Mouse (Mus musculus) cerebellum, adult 2 months (tissue): Measurements from ENCODE around the gene Sox5. TPM values are rescaled to one million over a fixed set of nuclear protein-coding genes. Genes with fewer than 3 reads are reported as not detected.

Source experiments
- DNase-seq, 2 experiments: peaks; one replicate each; pipeline ENCODE4 v3.0.0; 2021
- H3K27ac ChIP-seq: fragments of 200-500 bp; 2 replicates; pipeline ENCODE4 v1.5.1; 2012; ENCODE audit warnings: low read length, control low read depth, inconsistent platforms; ENCODE audit not compliant: insufficient read depth
- H3K27me3 ChIP-seq: fragments of 200-500 bp; 2 replicates; pipeline ENCODE4 v1.6.1; 2012; ENCODE audit warnings: inconsistent platforms, mild to moderate bottlenecking, low read length, moderate library complexity; ENCODE audit not compliant: control insufficient read depth, insufficient read depth
- H3K4me1 ChIP-seq: fragments of 200-500 bp; 2 replicates; pipeline ENCODE4 v1.6.1; 2011; ENCODE audit warnings: low read length; ENCODE audit not compliant: control insufficient read depth, insufficient read depth
- H3K4me3 ChIP-seq: fragments of 200-500 bp; replicated peaks from 2 replicates; pipeline ENCODE3; 2011; ENCODE audit warnings: mild to moderate bottlenecking, low read depth, low read length, control low read depth; ENCODE audit not compliant: insufficient read depth
- CTCF ChIP-seq: fragments of 200-500 bp; IDR thresholded peaks from 2 replicates; pipeline ENCODE4 v1.5.1; 2011; ENCODE audit warnings: low read depth, mild to moderate bottlenecking, control low read depth, low read length, moderate library complexity, borderline replicate concordance; ENCODE audit not compliant: insufficient read depth
- POLR2A ChIP-seq: fragments of 200-500 bp; IDR thresholded peaks from 2 replicates; pipeline ENCODE4 v1.6.1; 2011; ENCODE audit warnings: low read length, control low read depth, borderline replicate concordance; ENCODE audit not compliant: insufficient read depth
- WGBS: fragments of 180-500 bp; shearing (Covaris S2); methylation state at CpG from one replicate; pipeline ENCODE4 v1.1.7; 2018; 5-methylcytosine and 5-hydroxymethylcytosine counted together
- polyA plus RNA-seq: library from polyadenylated mRNA; depleted of rRNA; stranded (reverse); fragments of >200 nt; gene quantifications from 2 replicates; pipeline ENCODE4 v1.2.3, GENCODE M21; 2012

The Sox5 gene
- polyA plus RNA-seq, 1 experiment, result 13.3 TPM

DNA sequence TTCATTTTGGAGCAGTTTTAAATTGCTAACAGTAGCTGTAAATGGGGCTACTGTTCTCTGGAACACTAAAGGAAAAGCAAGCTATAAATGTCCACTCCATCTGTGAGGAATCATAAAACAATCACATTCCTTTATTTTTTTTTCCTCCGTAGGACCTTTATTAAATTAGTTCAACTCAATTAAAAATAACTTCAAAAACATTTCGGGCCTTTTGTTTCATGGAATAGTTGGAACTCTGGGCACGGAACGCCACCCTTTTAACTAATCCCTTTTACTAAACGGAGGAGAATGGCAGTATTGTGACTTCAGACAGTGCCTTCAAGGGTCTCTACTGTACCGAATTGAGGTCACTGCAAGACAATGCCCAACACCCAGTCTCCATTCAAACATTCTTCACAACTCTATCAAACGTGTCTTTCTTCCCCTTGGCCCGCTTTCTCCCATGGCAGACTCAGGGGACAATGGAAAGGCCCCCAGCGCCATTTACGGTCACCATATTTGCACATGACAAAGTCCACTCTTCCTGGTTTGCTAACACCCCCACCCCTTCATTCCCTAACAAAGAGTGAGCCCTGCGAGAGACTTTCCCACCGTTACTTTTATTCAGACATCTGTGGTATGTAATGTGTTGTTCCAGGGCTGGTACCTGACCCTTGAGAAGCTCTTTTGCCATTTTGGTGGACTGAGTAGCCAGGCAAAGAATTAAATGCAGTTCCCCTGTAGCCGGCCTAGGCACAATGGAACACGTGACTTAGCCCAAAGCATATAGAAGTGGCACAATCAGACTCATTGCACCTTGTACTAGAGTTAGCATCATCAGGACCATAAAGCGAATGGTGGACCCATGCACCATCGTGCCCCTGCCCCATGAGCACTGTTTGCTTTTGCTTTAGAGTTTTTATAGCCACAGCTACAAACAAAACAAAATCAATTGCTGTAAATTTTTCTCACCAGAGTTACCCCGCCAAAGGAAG is 468.7 kb downstream of the Sox5 start:
- WGBS, result 45% methylated on average over 17 of the region's 17 CpGs
- no peak for DNase-seq
- no peak for TF ChIP-seq CTCF
- TF ChIP-seq POLR2A, result no peak
- no peaks in the 10 kb centered on the region for H3K27me3 ChIP-seq
- no peaks in the 10 kb centered on the region for H3K4me1 ChIP-seq
- H3K27ac ChIP-seq, result no peak overlapping the region
- H3K4me3 ChIP-seq, result no peak overlapping the region

GRCm38 (mm10) chr6:144312282-144312780 is 469.4 kb downstream of the Sox5 start:
- H3K4me3 ChIP-seq, result no peak overlapping the region
- no peaks in the 10 kb centered on the region for H3K27me3 ChIP-seq
- no peaks in the 10 kb centered on the region for H3K4me1 ChIP-seq
- 71% methylated on average over 7 of the region's 7 CpGs for WGBS
- no peak for TF ChIP-seq CTCF
- TF ChIP-seq POLR2A, result no peak
- H3K27ac ChIP-seq, result no peak overlapping the region
- DNase-seq, result no peak

DNA sequence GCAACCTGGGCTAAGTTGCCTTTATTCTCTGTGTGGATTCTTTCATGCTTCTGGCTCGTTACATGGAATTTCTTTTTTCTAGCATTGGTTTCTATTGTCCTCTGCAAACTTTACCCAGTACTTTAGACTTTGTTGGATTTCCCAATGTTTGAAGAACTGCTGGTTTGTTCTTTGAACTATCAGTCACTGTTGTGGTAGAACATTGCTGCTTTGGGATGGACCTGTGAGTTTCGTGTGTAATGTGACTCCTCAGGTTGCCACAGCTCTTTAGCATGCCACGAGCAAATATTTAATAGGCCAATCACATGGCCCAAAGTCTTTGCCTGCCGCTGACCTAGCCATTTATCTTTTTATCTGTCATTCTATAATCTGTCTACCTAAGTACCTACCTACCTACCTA is 470.0 kb downstream of the Sox5 start:
- Histone ChIP-seq H3K4me1 (no peaks in the 10 kb centered on the region), H3K27me3 (no peaks in the 10 kb centered on the region), H3K27ac (no peak overlapping the region), H3K4me3 (no peak overlapping the region)
- WGBS, result 76% methylated on average over 4 of the region's 4 CpGs
- TF ChIP-seq CTCF (no peak), POLR2A (no peak)
- DNase-seq, result no peak

DNA sequence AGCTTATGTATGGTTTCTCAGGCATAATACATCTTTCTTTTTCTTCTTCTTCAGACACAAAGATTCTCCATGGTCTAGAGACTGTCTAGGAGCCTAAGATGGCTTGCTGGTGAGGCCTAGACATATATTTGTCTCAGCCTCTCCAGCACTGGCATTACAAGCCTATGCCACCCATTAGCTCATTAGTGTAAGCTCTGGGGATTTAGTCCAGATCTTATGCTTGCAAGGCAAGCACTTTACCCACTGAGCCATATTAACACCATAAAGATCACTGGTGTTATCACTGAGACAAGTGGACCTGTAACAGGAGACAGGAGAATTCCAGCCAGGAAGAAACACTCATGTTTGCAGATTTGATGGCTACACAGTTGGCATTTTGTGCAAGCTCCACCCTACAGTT is 472.6 kb downstream of the Sox5 start:
- Histone ChIP-seq H3K4me3 (no peak overlapping the region), H3K27ac (no peak overlapping the region), H3K27me3 (no peaks in the 10 kb centered on the region), H3K4me1 (no peaks in the 10 kb centered on the region)
- DNase-seq, result no peak
- TF ChIP-seq CTCF (no peak), POLR2A (no peak)

- H3K4me3 ChIP-seq, result no peak overlapping the region
- H3K4me1 ChIP-seq, result no peaks in the 10 kb centered on the region
- H3K27ac ChIP-seq, result no peak overlapping the region
- H3K27me3 ChIP-seq, result no peaks in the 10 kb centered on the region
- WGBS, result 92% methylated on average over 12 of the region's 12 CpGs
- DNase-seq, result no peak
- TF ChIP-seq POLR2A (no peak), CTCF (no peak)
Observed at GRCm38 (mm10) chr6:144307551-144308149, 474.1 kb downstream of the Sox5 start.

DNA sequence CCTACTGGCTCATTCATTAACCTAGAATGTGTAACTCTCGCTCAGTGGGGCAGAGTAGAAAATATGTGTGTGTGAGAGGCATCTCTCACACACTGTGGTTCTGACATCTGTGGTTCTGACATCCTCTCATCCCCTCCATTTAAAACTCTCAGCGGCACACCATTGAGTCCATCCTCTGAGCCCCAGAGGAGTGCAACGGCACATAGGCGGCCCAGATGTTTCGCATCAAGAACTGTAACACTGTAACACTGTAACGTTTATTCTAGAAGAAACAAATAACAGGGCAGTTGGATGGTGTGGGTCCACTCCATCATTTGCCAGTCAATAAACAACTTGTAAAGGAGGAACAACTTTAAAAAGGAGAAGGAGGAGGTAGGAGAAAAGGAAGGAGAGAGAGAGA is 479.0 kb downstream of the Sox5 start:
- H3K27me3 ChIP-seq, result no peaks in the 10 kb centered on the region
- no peak for DNase-seq
- H3K4me1 ChIP-seq, result no peaks in the 10 kb centered on the region
- no peak for TF ChIP-seq POLR2A
- no peak for TF ChIP-seq CTCF
- WGBS, result 96% methylated on average over 6 of the region's 6 CpGs
- no peak overlapping the region for H3K27ac ChIP-seq
- H3K4me3 ChIP-seq, result no peak overlapping the region

DNA sequence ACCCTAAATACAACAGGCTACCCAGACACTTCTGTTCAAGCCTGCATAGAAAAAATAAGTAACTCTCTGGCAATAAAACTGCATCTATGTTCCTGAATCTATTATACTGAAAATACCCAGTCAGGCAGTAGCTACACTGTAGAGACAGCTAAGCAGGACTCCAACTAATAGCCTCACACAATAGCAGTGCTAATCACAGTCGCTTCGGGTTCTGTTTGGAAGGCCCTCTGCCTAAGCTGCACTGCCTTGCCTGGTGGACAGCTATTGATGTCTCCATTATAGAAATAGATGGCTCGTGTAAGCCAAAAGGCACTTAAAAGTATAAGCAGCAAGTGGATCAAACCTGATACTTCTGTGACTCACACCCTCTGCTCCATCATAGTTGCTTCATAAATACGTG is 480.7 kb downstream of the Sox5 start:
- no peak overlapping the region for H3K27ac ChIP-seq
- no peaks in the 10 kb centered on the region for H3K27me3 ChIP-seq
- DNase-seq, result no peak
- H3K4me1 ChIP-seq, result no peaks in the 10 kb centered on the region
- 52% methylated on average over 4 of the region's 4 CpGs for WGBS
- TF ChIP-seq CTCF (no peak), POLR2A (no peak)
- no peak overlapping the region for H3K4me3 ChIP-seq

DNA sequence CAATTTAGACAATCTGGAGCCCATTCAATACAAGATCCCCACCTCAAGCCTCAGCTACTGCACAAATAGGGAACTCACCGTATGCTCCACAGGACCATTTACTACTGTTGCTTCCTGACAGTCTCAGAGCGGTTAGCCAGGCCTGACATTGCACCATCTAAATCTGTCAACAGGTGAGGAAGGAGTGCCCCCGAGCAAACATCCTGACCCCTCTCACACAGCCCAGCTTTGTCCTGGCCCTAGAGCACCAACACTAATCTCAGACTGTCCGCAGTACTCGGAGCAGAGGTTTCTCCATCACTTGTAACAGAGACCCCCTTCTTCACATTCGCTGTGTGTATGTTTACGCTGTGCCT is 482.3 kb downstream of the Sox5 start:
- TF ChIP-seq CTCF, result no peak
- TF ChIP-seq POLR2A, result no peak
- no peak for DNase-seq
- Histone ChIP-seq H3K27ac (no peak overlapping the region), H3K4me1 (no peaks in the 10 kb centered on the region), H3K27me3 (no peaks in the 10 kb centered on the region), H3K4me3 (no peak overlapping the region)
- 92% methylated on average over 7 of the region's 7 CpGs for WGBS
